In genomic region chr19:47915251-47915650, GRCm38 (mm10) we compare ENCODE assay signal across 26 mouse cellular contexts. TPM values are rescaled to one million over a fixed set of nuclear protein-coding genes. Genes with fewer than 3 reads are reported as not detected.
A peak's percentile ranks its signal among the peaks of the same experiment; 100 is the strongest.
DNase-seq lines count a peak whose midpoint lies in the region; ATAC-seq and TF ChIP-seq lines count a peak whose summit lies in the region.
"Had no signal": no experiment of that assay in that cellular context is flagged by ENCODE, and none has a peak within 500 bp of the region (broad histone marks: within the 10 kb centered on the region; RNA-seq: fewer than 3 reads in every experiment).

No protein-coding gene starts in this region.

- TF ChIP-seq CTCF in CH12.LX (conservative IDR thresholded peaks at IDR 0.05 in 1 of 2, IDR thresholded peaks at IDR 0.05 in 1 of 2; ENCODE audit: low read depth in 2 of 2, low read length in 2 of 2) = no peak

- H3K79me2 ChIP-seq in CH12.LX (replicated peaks; ENCODE audit: control insufficient read depth, extremely low read depth, insufficient read depth, poor library complexity, severe bottlenecking) = peaks cover 16% of the 10 kb centered on the region; the same call in 1 of the 2 replicates

- no peak overlapping the region for H3K27ac ChIP-seq in heart, embryonic 16.5 days (ENCODE audit: low read length)
- no peak overlapping the region for H3K27ac ChIP-seq in CH12.LX (ENCODE audit: insufficient read depth, low read depth)
- H3K27ac ChIP-seq: embryonic facial prominence, embryonic 10.5 days; hindbrain, embryonic 12.5 days; intestine, embryonic 15.5 days; layer of hippocampus, adult 2 months had no signal

- no peaks in the 10 kb centered on the region for H3K27me3 ChIP-seq in heart, embryonic 16.5 days (ENCODE audit: control insufficient read depth, insufficient read depth, low read length)
- H3K27me3 ChIP-seq in CH12.LX (replicated peaks) = no peaks in the 10 kb centered on the region
- H3K27me3 ChIP-seq: heart, embryonic 12.5 days; hindbrain, embryonic 12.5 days; intestine, embryonic 15.5 days had no signal

- no peak for TF ChIP-seq POLR2A in CH12.LX (IDR thresholded peaks at IDR 0.05; ENCODE audit: low read depth, low read length)

- 75% methylated on average over 4 of the region's 4 CpGs for WGBS in heart, embryonic 16.5 days

- no peaks in the 10 kb centered on the region for H3K9me3 ChIP-seq in heart, embryonic 16.5 days (replicated peaks; ENCODE audit: control insufficient read depth, low read length)
- no peaks in the 10 kb centered on the region for H3K9me3 ChIP-seq in CH12.LX (replicated peaks; ENCODE audit: low read length)
- H3K9me3 ChIP-seq: embryonic facial prominence, embryonic 10.5 days; heart, embryonic 12.5 days; hindbrain, embryonic 12.5 days; intestine, embryonic 15.5 days had no signal

- no peak for TF ChIP-seq EP300 in CH12.LX (IDR thresholded peaks at IDR 0.05; ENCODE audit: low read length)

- no peak for ATAC-seq in heart, embryonic 16.5 days (replicated peaks; ENCODE audit: extremely low read depth, insufficient read depth, low FRiP score)
- ATAC-seq: forebrain, postnatal 0 days; intestine, embryonic 15.5 days had no signal

- no peak for TF ChIP-seq RAD21 in CH12.LX (IDR thresholded peaks at IDR 0.05; ENCODE audit: low read depth, low read length)

- intact Hi-C loops in heart, postnatal 10 days (cut with DNase I) = no loop called here
- intact Hi-C loops in gastrocnemius, postnatal 36 days (cut with DNase I) = no loop called here

- H3K4me1 ChIP-seq in heart, embryonic 16.5 days (ENCODE audit: control insufficient read depth, insufficient read depth, low read length) = peaks cover 41% of the 10 kb centered on the region
- peaks cover 22 to 68% of the 10 kb centered on the region in 2 experiments for H3K4me1 ChIP-seq in CH12.LX (ENCODE audit: control insufficient read depth in 1 of 2, insufficient read depth in 2 of 2)

- no peak overlapping the region for H3K4me2 ChIP-seq in heart, embryonic 16.5 days (ENCODE audit: low read depth, low read length)
- H3K4me2 ChIP-seq in CH12.LX (ENCODE audit: insufficient read depth, low read depth, poor library complexity, severe bottlenecking) = no peak overlapping the region
- H3K4me2 ChIP-seq: heart, embryonic 12.5 days; hindbrain, embryonic 12.5 days; intestine, embryonic 15.5 days had no signal

- no peak for DNase-seq in heart, postnatal 10 days
- DNase-seq in A20 (ENCODE audit: low read depth, low spot score) (peak; percentile 87), CH12.LX (ENCODE audit: extremely low read depth) (peak; percentile 32)
- peak; percentile 66 for DNase-seq in induced T-regulatory cell, adult 2 months (ENCODE audit: low read depth)
- DNase-seq in gastrocnemius, postnatal 36 days = no peak
- no peak for DNase-seq in layer of hippocampus, adult 18-20 months (ENCODE audit: low spot score in 2 of 2)
- no peak for DNase-seq in gastrocnemius, postnatal 10 days
- DNase-seq: cerebellum, adult 11-12 months; cerebellum, postnatal 10 days; forebrain, postnatal 0 days; kidney, adult 8-10 months; kidney, postnatal 10 days; lung, adult 18-20 months; lung, postnatal 10 days; midbrain, embryonic 14.5 days; thymus, postnatal 36 days had no signal

- no peak overlapping the region for H3K4me3 ChIP-seq in heart, embryonic 16.5 days (ENCODE audit: low read length)
- no peak overlapping the region for H3K4me3 ChIP-seq in CH12.LX (replicated peaks in 1 of 3; ENCODE audit: low read depth in 2 of 3, low read length in 2 of 3, poor library complexity in 1 of 3)
- H3K4me3 ChIP-seq: embryonic facial prominence, embryonic 10.5 days; heart, embryonic 12.5 days; hindbrain, embryonic 12.5 days; intestine, embryonic 15.5 days; layer of hippocampus, adult 2 months had no signal

- in situ Hi-C loops in CH12.LX (cut with MboI; ENCODE audit: low pct_ligation_motif_present, low pct_unique_long_range_greater_than_20kb, low sequenced_read_pairs) = no loop called here

- peak overlapping the region; percentile 32; the same call in 1 of the 2 replicates for H3K9ac ChIP-seq in heart, embryonic 16.5 days (ENCODE audit: low read length)
- H3K9ac ChIP-seq in CH12.LX (ENCODE audit: insufficient read depth, low read depth) = no peak overlapping the region
- H3K9ac ChIP-seq: forebrain, postnatal 0 days; heart, embryonic 12.5 days; hindbrain, embryonic 12.5 days; intestine, embryonic 15.5 days had no signal

- 0 out of 2 replicates have a peak, but pooled peaks cover 4% of the 10 kb centered on the region for H3K36me3 ChIP-seq in heart, embryonic 16.5 days (ENCODE audit: control insufficient read depth, insufficient read depth)
- peaks cover 0 to 55% of the 10 kb centered on the region in 2 experiments for H3K36me3 ChIP-seq in CH12.LX (replicated peaks in 1 of 2; ENCODE audit: control insufficient read depth in 1 of 2, insufficient read depth in 1 of 2, low read length in 1 of 2)
- H3K36me3 ChIP-seq: intestine, embryonic 15.5 days had no signal

- dilution Hi-C loops in CH12.LX (cut with MboI; ENCODE audit: extremely low pct_ligation_motif_present, extremely low pct_unique_long_range_greater_than_20kb, low sequenced_read_pairs) = no loop called here

TF ChIP-seq in CH12.LX, 34 proteins besides CTCF, POLR2A, EP300 and RAD21:
- TF ChIP-seq UBTF (IDR thresholded peaks at IDR 0.05; ENCODE audit: low read depth, low read length) = no peak
- no peak for TF ChIP-seq HCFC1 (IDR thresholded peaks at IDR 0.05; ENCODE audit: low read depth, low read length)
- no peak for TF ChIP-seq MAFK (IDR thresholded peaks at IDR 0.05; ENCODE audit: insufficient replicate concordance, low read length)
- no peak for TF ChIP-seq NELFE (IDR thresholded peaks at IDR 0.05; ENCODE audit: low read depth, low read length)
- no peak for TF ChIP-seq USF1 (IDR thresholded peaks at IDR 0.05; ENCODE audit: low read depth, low read length)
- TF ChIP-seq BHLHE40 (IDR thresholded peaks at IDR 0.05; ENCODE audit: low read depth, low read length) = peak; percentile 27; the same call in 1 of the 2 replicates
- no peak for TF ChIP-seq ZC3H11A (IDR thresholded peaks at IDR 0.05; ENCODE audit: low read depth, low read length)

RNA-seq across cellular contexts. Expression of gene Cfap43, which starts 3.8 kb away (rescaled TPM):
- polyA plus RNA-seq in heart, embryonic 16.5 days (2015; fragmentation: Nextera tagmentation; extraction: Ambion mirVana) = 0.38 and 0.42 TPM in 2 replicates
- under 1 TPM in 1 of 2 experiments, not detected in 1; 0.24 TPM for total RNA-seq in heart, postnatal 10 days (2021)
- 2.9 and 3.2 TPM in 2 replicates for total RNA-seq in CH12.LX (2012; rRNA removed)
- total RNA-seq in CH12.LX (2014; rRNA removed) = 11.7 and 15.2 TPM in 2 replicates
- polyA plus RNA-seq in CH12.LX (2012; ENCODE audit: insufficient read length, low read depth) = 12.7 and 15.5 TPM in 2 replicates
- total RNA-seq in gastrocnemius, postnatal 36 days (2021) = not detected
- under 1 TPM; 0.79 to 0.99 TPM for total RNA-seq in layer of hippocampus, adult 18-20 months (2021)
- total RNA-seq in gastrocnemius, postnatal 10 days (2021) = not detected
- total RNA-seq: adrenal gland, adult 18-20 months; liver, adult 2 months; megakaryocyte progenitor cell, adult 5-6 weeks had no signal
- polyA plus RNA-seq: liver, adult 2 months had no signal

RNA-seq across cellular contexts. Expression of gene Itprip, which starts 3.8 kb away (rescaled TPM):
- polyA plus RNA-seq in heart, embryonic 16.5 days (2015; fragmentation: Nextera tagmentation; extraction: Ambion mirVana) = 18.4 and 23.3 TPM in 2 replicates
- 10 to 100 TPM; 11.1 to 13.3 TPM for total RNA-seq in heart, postnatal 10 days (2021)
- total RNA-seq in CH12.LX (2012; rRNA removed) = 9.5 and 9.6 TPM in 2 replicates
- 10.9 and 11.8 TPM in 2 replicates for total RNA-seq in CH12.LX (2014; rRNA removed)
- polyA plus RNA-seq in CH12.LX (2012; ENCODE audit: insufficient read length, low read depth) = 8.7 and 9.9 TPM in 2 replicates
- under 1 TPM; 0.74 to 0.76 TPM for total RNA-seq in gastrocnemius, postnatal 36 days (2021)
- 1 to 10 TPM in 1 of 2 experiments, under 1 TPM in 1; 0.86 to 1.2 TPM for total RNA-seq in layer of hippocampus, adult 18-20 months (2021)
- total RNA-seq in gastrocnemius, postnatal 10 days (2021) = 1 to 10 TPM; 1.8 to 1.9 TPM

RNA-seq across cellular contexts. Expression of gene Cfap58, which starts 22.2 kb away (rescaled TPM):
- 0.09 and 0.25 TPM in 2 replicates for polyA plus RNA-seq in heart, embryonic 16.5 days (2015; fragmentation: Nextera tagmentation; extraction: Ambion mirVana)
- 1 to 10 TPM; 2.7 to 2.8 TPM for total RNA-seq in heart, postnatal 10 days (2021)
- total RNA-seq in CH12.LX (2012; rRNA removed) (0.17 TPM in 1 of 2 replicates, not detected in the other), CH12.LX (2014; rRNA removed) (0.13 and 0.15 TPM in 2 replicates)
- polyA plus RNA-seq in CH12.LX (2012; ENCODE audit: insufficient read length, low read depth) = 0.27 and 0.33 TPM in 2 replicates
- not detected for total RNA-seq in gastrocnemius, postnatal 36 days (2021)
- total RNA-seq in layer of hippocampus, adult 18-20 months (2021) = under 1 TPM; 0.28 to 0.30 TPM
- not detected for total RNA-seq in gastrocnemius, postnatal 10 days (2021)
- total RNA-seq: liver, adult 2 months; megakaryocyte progenitor cell, adult 5-6 weeks had no signal
- polyA plus RNA-seq: embryonic facial prominence, embryonic 10.5 days; heart, embryonic 12.5 days; intestine, embryonic 15.5 days; liver, adult 2 months; stomach, embryonic 14.5 days had no signal

RNA-seq across cellular contexts. Expression of gene Gsto2, which starts 49.9 kb away (rescaled TPM):
- 0.77 and 1.1 TPM in 2 replicates for polyA plus RNA-seq in heart, embryonic 16.5 days (2015; fragmentation: Nextera tagmentation; extraction: Ambion mirVana)
- 1 to 10 TPM; 1.8 to 2.6 TPM for total RNA-seq in heart, postnatal 10 days (2021)
- total RNA-seq in CH12.LX (2012; rRNA removed) (0.38 and 1.4 TPM in 2 replicates), CH12.LX (2014; rRNA removed) (0.86 and 1.3 TPM in 2 replicates)
- polyA plus RNA-seq in CH12.LX (2012; ENCODE audit: insufficient read length, low read depth) = 0.49 and 0.76 TPM in 2 replicates
- total RNA-seq in gastrocnemius, postnatal 36 days (2021) = under 1 TPM; 0.22 to 0.66 TPM
- 1 to 10 TPM; 2.9 to 3.7 TPM for total RNA-seq in layer of hippocampus, adult 18-20 months (2021)
- total RNA-seq in gastrocnemius, postnatal 10 days (2021) = 1 to 10 TPM; 1.2 to 1.4 TPM

Comparison
In these comparisons a context has a peak if more than half of its experiments do, and no peak if none do; other contexts are left out.
1. DNase-seq: peak in A20 (single experiment), CH12.LX (single experiment) and induced T-regulatory cell, adult 2 months (single experiment); none in heart, postnatal 10 days (0 of 2), gastrocnemius, postnatal 36 days (0 of 2), layer of hippocampus, adult 18-20 months (0 of 2) and gastrocnemius, postnatal 10 days (single experiment).